Mouse (Mus musculus) hindbrain, embryonic 11.5 days (tissue): ENCODE results near the gene Taar7b. TPM values are rescaled to one million over a fixed set of nuclear protein-coding genes. Genes with fewer than 3 reads are reported as not detected.

Experiments
- ATAC-seq: fragments of 200-750 bp; cut with Nextera tagmentation; 2 replicates; pipeline ENCODE4 v1.8.0; 2017; ENCODE audit warnings: mild to moderate bottlenecking, moderate TSS enrichment, moderate library complexity; ENCODE audit not compliant: low FRiP score
- DNase-seq: peaks from one replicate; pipeline ENCODE4 v3.0.0-alpha.2; 2015; ENCODE audit warnings: low spot score
- H3K27ac ChIP-seq: fragments of 300-500 bp; sonication (generic); 2 replicates; pipeline ENCODE4 v1.5.1; 2014; ENCODE audit warnings: mild to moderate bottlenecking, low read depth, low read length
- H3K27me3 ChIP-seq: fragments of 300-500 bp; sonication (generic); 2 replicates; pipeline ENCODE4 v1.6.1; 2014; ENCODE audit warnings: mild to moderate bottlenecking, low read length, moderate library complexity, mixed read lengths; ENCODE audit not compliant: control insufficient read depth, insufficient read depth
- H3K36me3 ChIP-seq: fragments of 300-500 bp; sonication (generic); 2 replicates; pipeline ENCODE4 v1.6.1; 2014; ENCODE audit warnings: mild to moderate bottlenecking, low read length, moderate library complexity, mixed read lengths; ENCODE audit not compliant: control insufficient read depth, insufficient read depth
- H3K4me1 ChIP-seq: fragments of 300-500 bp; sonication (generic); replicated peaks from 2 replicates; pipeline ENCODE4 v1.6.1; 2014; ENCODE audit warnings: low read length, mixed read lengths; ENCODE audit not compliant: control insufficient read depth, insufficient read depth
- H3K4me2 ChIP-seq: fragments of 300-500 bp; sonication (generic); replicated peaks from 2 replicates; pipeline ENCODE4 v1.6.1; 2014; ENCODE audit warnings: mild to moderate bottlenecking, low read depth, low read length
- H3K4me3 ChIP-seq: fragments of 300-500 bp; sonication (generic); 2 replicates; pipeline ENCODE4 v1.5.1; 2014; ENCODE audit warnings: low read depth, low read length
- H3K9ac ChIP-seq: fragments of 300-500 bp; sonication (generic); 2 replicates; pipeline ENCODE4 v1.6.1; 2014; ENCODE audit warnings: low read depth, low read length
- H3K9me3 ChIP-seq: fragments of 300-500 bp; sonication (generic); 2 replicates; pipeline ENCODE4 v1.6.1; 2016; ENCODE audit warnings: low read length; ENCODE audit not compliant: control insufficient read depth
- WGBS: fragments of 180-500 bp; shearing (Covaris S2); extraction: QIAGEN DNeasy Blood & Tissue Kit; methylation state at CpG from one replicate; pipeline ENCODE4 v1.1.7; 2014; 5-methylcytosine and 5-hydroxymethylcytosine counted together
- polyA plus RNA-seq: library from polyadenylated mRNA; unstranded; fragments of >200 nt; fragmentation: Nextera tagmentation; extraction: Ambion mirVana; gene quantifications from 2 replicates; pipeline ENCODE4 v1.2.1, GENCODE M21; 2014

Gene Taar7b
- polyA plus RNA-seq, 1 experiment from 2014 or later = not detected

- H3K4me1 ChIP-seq = no peaks in the 10 kb centered on the region
- no peak within 1 kb of the TSS for H3K27ac ChIP-seq
- H3K4me3 ChIP-seq = no peak within 1 kb of the TSS
- ATAC-seq (no peak), DNase-seq (no peak)
- no peaks in the 10 kb centered on the region for H3K9me3 ChIP-seq
- H3K4me2 ChIP-seq = no peak within 1 kb of the TSS
- H3K27me3 ChIP-seq = no peaks in the 10 kb centered on the region
- H3K36me3 ChIP-seq = no peaks in the 10 kb centered on the region
- H3K9ac ChIP-seq = no peak within 1 kb of the TSS
- WGBS = 97% methylated on average over 2 of the region's 2 CpGs
These were observed 37.6 kb downstream of the Taar7b start, which contains the start of gene Taar7e for GRCm38 (mm10) chr10:24037314-24037713. Taar7e (plus strand) TSS chr10:24037614.

- Histone ChIP-seq H3K27ac (no peak overlapping the region), H3K9ac (no peak overlapping the region), H3K36me3 (no peaks in the 10 kb centered on the region), H3K27me3 (no peaks in the 10 kb centered on the region), H3K4me1 (no peaks in the 10 kb centered on the region), H3K9me3 (no peaks in the 10 kb centered on the region), H3K4me2 (no peak overlapping the region), H3K4me3 (no peak overlapping the region)
- WGBS = 74% methylated on average over 2 of the region's 2 CpGs
- no peak for DNase-seq
- no peak for ATAC-seq
These were observed 40.6 kb downstream of the Taar7b start for GRCm38 (mm10) chr10:24040120-24040869.

GRCm38 (mm10) chr10:24049210-24049609 is 49.5 kb downstream of the Taar7b start, which contains the start of gene Taar7f:
Taar7f (plus strand) TSS chr10:24049510.
- no peaks in the 10 kb centered on the region for H3K36me3 ChIP-seq
- H3K4me3 ChIP-seq = no peak within 1 kb of the TSS
- no peak for ATAC-seq
- H3K4me1 ChIP-seq = no peaks in the 10 kb centered on the region
- H3K9me3 ChIP-seq = no peaks in the 10 kb centered on the region
- DNase-seq = no peak
- no peak within 1 kb of the TSS for H3K27ac ChIP-seq
- no peak within 1 kb of the TSS for H3K4me2 ChIP-seq
- no peaks in the 10 kb centered on the region for H3K27me3 ChIP-seq
- H3K9ac ChIP-seq = no peak within 1 kb of the TSS

Other genes with a start within 250 kb of the Taar7b start
- gene Rps12, start 212.7 kb upstream of the Taar7b start, polyA plus RNA-seq = 126 TPM in 2 replicates
- 21.5 and 23.2 TPM in 2 replicates for gene Slc18b1, start 203.0 kb upstream of the Taar7b start, polyA plus RNA-seq
- 0.09 TPM in 1 of 2 replicates, not detected in the other for gene Vnn3, start 148.5 kb upstream of the Taar7b start, polyA plus RNA-seq
- gene Vnn1, start 105.3 kb upstream of the Taar7b start, polyA plus RNA-seq = 2.4 and 3.1 TPM in 2 replicates
- gene Taar1, start 79.6 kb upstream of the Taar7b start, polyA plus RNA-seq = not detected in 2 replicates
- not detected in 2 replicates for gene Taar2, start 61.4 kb upstream of the Taar7b start, polyA plus RNA-seq
- gene Taar3, start 50.4 kb upstream of the Taar7b start, polyA plus RNA-seq = not detected in 2 replicates
- gene Taar4, start 39.4 kb upstream of the Taar7b start, polyA plus RNA-seq = not detected in 2 replicates
- not detected in 2 replicates for gene Taar5, start 29.2 kb upstream of the Taar7b start, polyA plus RNA-seq
- not detected in 2 replicates for gene Taar6, start 14.3 kb upstream of the Taar7b start, polyA plus RNA-seq
- not detected in 2 replicates for gene Taar7a, start 6.5 kb upstream of the Taar7b start, polyA plus RNA-seq
- gene Taar7d, start 27.3 kb downstream of the Taar7b start, polyA plus RNA-seq = not detected in 2 replicates
- not detected in 2 replicates for gene Taar7e, start 37.7 kb downstream of the Taar7b start, polyA plus RNA-seq
- gene Taar7f, start 49.6 kb downstream of the Taar7b start, polyA plus RNA-seq = not detected in 2 replicates
- not detected in 2 replicates for gene Taar8a, start 76.6 kb downstream of the Taar7b start, polyA plus RNA-seq
- gene Taar8b, start 92.4 kb downstream of the Taar7b start, polyA plus RNA-seq = not detected in 2 replicates
- gene Taar8c, start 102.0 kb downstream of the Taar7b start, polyA plus RNA-seq = not detected in 2 replicates
- not detected in 2 replicates for gene Taar9, start 109.6 kb downstream of the Taar7b start, polyA plus RNA-seq
- gene Stx7, start 149.4 kb downstream of the Taar7b start, polyA plus RNA-seq = 120 and 131 TPM in 2 replicates
- gene Moxd1, start 223.6 kb downstream of the Taar7b start, polyA plus RNA-seq = 18.3 and 20.2 TPM in 2 replicates